Mouse (Mus musculus) erythroblast, embryonic 14.5 days (primary cell): ENCODE data around the gene Elmo2.

Experiments used
- GATA1 ChIP-seq: IDR thresholded peaks from 2 replicates; pipeline ENCODE4 v1.6.1; 2012; ENCODE audit warnings: low read length, inconsistent platforms, mixed read lengths
- TAL1 ChIP-seq: IDR thresholded peaks from 3 replicates; pipeline ENCODE4 v1.6.1; 2012; ENCODE audit warnings: low read length, inconsistent platforms, mixed read lengths

DNA sequence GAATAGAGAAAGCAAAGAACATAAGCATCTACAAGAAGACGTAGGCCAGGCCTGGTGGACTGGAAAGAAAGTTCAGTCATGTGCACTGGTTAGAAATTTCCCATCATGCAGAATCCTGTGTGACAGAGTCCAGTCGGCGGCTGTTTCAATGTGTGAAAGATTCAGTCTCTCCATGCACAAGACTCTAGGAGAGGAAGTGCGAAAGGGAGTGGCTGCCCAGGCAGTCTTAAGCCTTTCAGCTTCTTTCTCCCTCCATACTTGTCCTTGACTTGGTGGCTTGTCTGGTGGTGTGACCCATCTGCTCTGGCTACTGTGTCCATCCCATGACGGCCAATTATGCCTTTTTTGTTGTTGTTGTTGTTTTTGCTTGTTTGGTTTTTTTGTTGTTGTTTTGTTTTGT, 19.9 kb upstream of the Elmo2 start:
- TF ChIP-seq TAL1: no peak
- TF ChIP-seq GATA1: no peak
